Mouse (Mus musculus) heart, postnatal 0 days (tissue): ENCODE measurements around the gene Sned1.

Source experiments
- CTCF ChIP-seq: IDR thresholded peaks from 2 replicates; pipeline ENCODE4 v1.5.1; 2016; ENCODE audit warnings: antibody characterized with exemption, control low read depth, low read depth
- EP300 ChIP-seq: IDR thresholded peaks from 2 replicates; pipeline ENCODE4 v1.6.1; 2016; ENCODE audit warnings: antibody characterized with exemption, low read depth

DNA sequence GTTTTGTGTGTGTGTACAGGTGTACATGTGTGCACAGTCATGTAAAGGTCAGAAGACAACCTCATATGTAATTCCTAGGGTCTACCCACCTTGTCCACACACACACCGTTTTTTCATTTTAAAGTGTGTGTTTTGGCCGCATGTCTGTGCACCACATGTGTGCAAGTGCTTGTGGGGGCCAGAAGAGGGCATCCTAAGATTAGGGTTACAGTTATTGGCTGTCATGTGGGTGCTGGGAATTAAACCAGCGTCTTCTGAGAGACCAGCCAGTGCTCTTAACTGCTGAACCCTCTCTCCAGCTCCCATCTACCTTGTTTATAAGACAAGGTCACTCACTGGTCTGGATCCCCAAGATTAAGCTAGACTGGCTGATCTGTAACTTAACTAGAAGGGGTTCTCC lies 40.7 kb upstream of the Sned1 start:
- TF ChIP-seq CTCF, result no peak
- no peak for TF ChIP-seq EP300
